Mouse (Mus musculus) embryonic facial prominence, embryonic 11.5 days (tissue): Measurements from ENCODE around the gene Prkaca. TPM values are rescaled to one million over a fixed set of nuclear protein-coding genes. Genes with fewer than 3 reads are reported as not detected.
"Not testable (repeated sequence)": the region's sequence is repeated elsewhere in the genome, so short reads cannot be mapped to it uniquely, and the experiment has no call there.

Experiments
- ATAC-seq: fragments of 200-750 bp; cut with Nextera tagmentation; replicated peaks from 2 replicates; pipeline ENCODE4 v1.8.0; 2017; ENCODE audit warnings: low read depth; ENCODE audit not compliant: insufficient number of reproducible peaks, low FRiP score, low TSS enrichment
- DNase-seq: peaks from one replicate; pipeline ENCODE4 v3.0.0-alpha.2; 2015; ENCODE audit warnings: low spot score
- H3K27ac ChIP-seq: fragments of 300-500 bp; sonication (generic); replicated peaks from 2 replicates; pipeline ENCODE4 v1.5.1; 2014; ENCODE audit warnings: mild to moderate bottlenecking, low read depth, low read length, control low read depth
- H3K27me3 ChIP-seq: fragments of 300-500 bp; sonication (generic); 2 replicates; pipeline ENCODE4 v1.6.1; 2014; ENCODE audit warnings: mild to moderate bottlenecking, low read length, moderate library complexity, mixed read lengths; ENCODE audit not compliant: control insufficient read depth, insufficient read depth
- H3K36me3 ChIP-seq: fragments of 300-500 bp; sonication (generic); replicated peaks from 2 replicates; pipeline ENCODE4 v1.6.1; 2014; ENCODE audit warnings: low read depth, mild to moderate bottlenecking, low read length, moderate library complexity, mixed read lengths; ENCODE audit not compliant: control insufficient read depth, insufficient read depth
- H3K4me1 ChIP-seq: fragments of 300-500 bp; sonication (generic); 2 replicates; pipeline ENCODE4 v1.6.1; 2014; ENCODE audit warnings: low read length, mixed read lengths; ENCODE audit not compliant: control insufficient read depth, insufficient read depth
- H3K4me2 ChIP-seq: fragments of 300-500 bp; sonication (generic); 2 replicates; pipeline ENCODE4 v1.6.1; 2014; ENCODE audit warnings: low read depth, mild to moderate bottlenecking, control low read depth, low read length, moderate library complexity
- H3K4me3 ChIP-seq: fragments of 300-500 bp; sonication (generic); 2 replicates; pipeline ENCODE4 v1.5.1; 2014; ENCODE audit warnings: low read depth, low read length, control low read depth
- H3K9ac ChIP-seq: fragments of 300-500 bp; sonication (generic); replicated peaks from 2 replicates; pipeline ENCODE4 v1.6.1; 2014; ENCODE audit warnings: mild to moderate bottlenecking, control low read depth, low read length
- H3K9me3 ChIP-seq: fragments of 300-500 bp; sonication (generic); replicated peaks from 2 replicates; pipeline ENCODE4 v1.6.1; 2016; ENCODE audit warnings: mild to moderate bottlenecking, low read length, inconsistent platforms, mixed read lengths; ENCODE audit not compliant: control insufficient read depth
- WGBS: fragments of 180-500 bp; shearing (Covaris S2); extraction: QIAGEN DNeasy Blood & Tissue Kit; methylation state at CpG from one replicate; pipeline ENCODE4 v1.1.7; 2014; 5-methylcytosine and 5-hydroxymethylcytosine counted together
- polyA plus RNA-seq: library from polyadenylated mRNA; unstranded; fragments of >200 nt; fragmentation: Nextera tagmentation; extraction: Ambion mirVana; gene quantifications from 2 replicates; pipeline ENCODE4 v1.2.1, GENCODE M21; 2014

Prkaca gene
- polyA plus RNA-seq, 1 experiment from 2014 or later, result 138 TPM

DNA sequence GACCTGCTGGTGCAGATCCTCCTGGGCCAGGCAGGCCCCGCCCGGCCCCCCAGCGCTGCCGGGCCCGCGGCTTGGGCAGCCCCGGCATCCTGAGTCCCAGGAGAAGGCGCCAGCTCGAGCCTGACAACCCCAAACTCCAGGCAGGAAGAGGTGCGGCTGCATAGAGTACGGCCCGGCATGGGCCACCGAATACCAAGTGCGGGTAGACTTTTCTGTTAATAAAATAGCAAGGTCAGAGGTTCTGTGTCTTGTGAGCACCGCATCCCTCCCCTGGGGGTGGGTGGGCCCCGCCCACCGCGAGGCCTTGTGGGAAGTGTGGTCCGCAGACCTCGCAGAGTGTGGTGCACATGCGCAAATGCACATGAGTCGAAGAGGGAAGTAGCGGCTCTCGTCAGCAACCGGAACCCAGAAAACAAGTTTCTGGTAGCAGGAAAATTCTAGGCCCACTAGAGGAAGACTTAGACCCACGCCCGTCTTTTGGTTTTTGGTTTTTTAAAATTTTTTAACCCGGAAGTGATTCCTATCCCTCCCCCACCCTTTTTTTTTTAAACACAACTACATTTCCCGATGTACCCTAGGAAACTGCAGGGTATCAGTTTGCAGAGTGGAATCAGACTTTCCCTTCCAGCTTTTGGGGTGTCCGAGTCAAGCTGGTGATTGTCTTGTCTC lies 31.9 kb downstream of the Prkaca start:
- H3K36me3 ChIP-seq, result no peaks in the 10 kb centered on the region; the same call in 1 of the 2 replicates
- no peaks in the 10 kb centered on the region; the same call in 1 of the 2 replicates for H3K4me1 ChIP-seq
- H3K4me3 ChIP-seq, result peak overlapping the region; percentile 48
- H3K27me3 ChIP-seq, result no peaks in the 10 kb centered on the region; the same call in 1 of the 2 replicates
- DNase-seq, result peak; percentile 94
- WGBS, result under 1% methylated on average over 30 of the region's 30 CpGs
- H3K27ac ChIP-seq, result peak overlapping the region; percentile 22; the same call in 1 of the 2 replicates
- ATAC-seq, result peak; percentile 67
- H3K9ac ChIP-seq, result peak overlapping the region; percentile 65
- no peaks in the 10 kb centered on the region for H3K9me3 ChIP-seq
- peak overlapping the region; percentile 81 for H3K4me2 ChIP-seq

DNA sequence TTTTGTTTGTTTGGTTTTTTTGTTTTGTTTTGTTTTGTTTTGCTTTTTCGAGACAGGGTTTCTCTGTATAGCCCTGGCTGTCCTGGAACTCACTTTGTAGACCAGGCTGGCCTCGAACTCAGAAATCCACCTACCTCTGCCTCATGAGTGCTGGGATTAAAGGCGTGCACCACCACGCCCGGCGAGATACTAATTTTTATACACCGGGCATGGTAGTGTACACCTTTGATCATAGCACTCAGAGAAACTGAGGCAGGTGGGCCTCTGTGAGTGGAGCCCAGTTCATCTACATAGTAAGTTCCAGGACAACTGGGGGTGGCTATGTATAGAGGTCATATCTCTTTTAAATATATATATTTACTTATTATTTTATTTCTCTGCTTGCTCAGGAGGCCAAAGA lies 32.7 kb downstream of the Prkaca start:
- not testable (repeated sequence) for H3K27me3 ChIP-seq, ATAC-seq, H3K4me1 ChIP-seq, H3K36me3 ChIP-seq, H3K27ac ChIP-seq, DNase-seq, H3K4me3 ChIP-seq, H3K9ac ChIP-seq, H3K9me3 ChIP-seq, H3K4me2 ChIP-seq
- WGBS, result 90% methylated on average over 7 of the region's 7 CpGs

DNA sequence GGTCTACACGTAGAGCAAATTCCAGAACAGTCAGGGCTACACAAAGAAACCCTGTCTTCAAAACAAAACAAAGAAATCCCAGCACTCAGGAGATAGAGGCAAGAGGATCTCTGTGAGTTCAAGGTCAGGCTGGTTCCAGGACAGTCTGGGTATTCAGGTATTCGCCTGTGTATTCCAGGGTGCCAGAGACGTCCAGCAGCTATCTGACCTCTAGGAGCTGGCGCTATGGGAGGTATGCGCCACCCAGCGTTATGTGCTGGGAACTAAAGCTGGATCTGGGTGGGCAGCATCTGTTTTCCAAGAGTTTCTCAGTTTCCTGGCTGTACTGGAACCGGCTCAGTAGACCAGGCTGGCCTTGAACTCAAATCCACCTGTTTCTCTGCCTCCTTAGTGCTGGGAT lies 35.6 kb downstream of the Prkaca start:
- peaks cover 3% of the 10 kb centered on the region for H3K4me1 ChIP-seq
- no peak overlapping the region for H3K27ac ChIP-seq
- peak; percentile 49 for DNase-seq
- peaks cover 29% of the 10 kb centered on the region for H3K27me3 ChIP-seq
- H3K4me3 ChIP-seq, result no peak overlapping the region
- H3K9me3 ChIP-seq, result no peaks in the 10 kb centered on the region
- 28% methylated on average over 7 of the region's 7 CpGs for WGBS
- no peak overlapping the region for H3K9ac ChIP-seq
- no peaks in the 10 kb centered on the region for H3K36me3 ChIP-seq
- no peak overlapping the region for H3K4me2 ChIP-seq
- ATAC-seq, result no peak

DNA sequence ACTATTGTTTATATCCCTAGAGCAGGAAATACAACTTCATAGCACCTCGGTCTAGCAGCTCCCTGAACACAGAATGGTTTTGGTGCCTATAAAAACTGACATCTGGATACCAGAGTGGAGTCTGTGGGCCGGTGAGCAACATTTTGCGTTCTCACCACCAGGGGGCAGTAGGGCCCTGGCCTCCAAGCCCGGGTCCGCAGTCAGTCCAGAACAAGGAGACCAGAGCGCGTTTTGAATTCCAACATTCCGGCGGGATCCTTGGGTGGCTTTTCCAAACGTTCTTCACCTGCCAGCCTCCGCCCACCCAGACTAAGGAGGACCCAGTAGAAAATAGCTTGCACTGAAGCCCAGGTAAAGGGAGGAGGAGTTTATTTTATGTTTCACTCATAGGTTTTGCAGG lies 37.1 kb downstream of the Prkaca start:
- H3K36me3 ChIP-seq, result no peaks in the 10 kb centered on the region
- H3K27me3 ChIP-seq, result peaks cover 32% of the 10 kb centered on the region
- 2% methylated on average over 11 of the region's 11 CpGs for WGBS
- no peak overlapping the region for H3K4me3 ChIP-seq
- no peak overlapping the region for H3K27ac ChIP-seq
- ATAC-seq (no peak), DNase-seq (peak; percentile 93)
- H3K9me3 ChIP-seq, result no peaks in the 10 kb centered on the region
- no peak overlapping the region for H3K9ac ChIP-seq
- peaks cover 3% of the 10 kb centered on the region for H3K4me1 ChIP-seq
- no peak overlapping the region for H3K4me2 ChIP-seq

- H3K27ac ChIP-seq, result no peak overlapping the region
- H3K36me3 ChIP-seq, result no peaks in the 10 kb centered on the region
- WGBS, result 2% methylated on average over 75 of the region's 83 CpGs
- H3K4me3 ChIP-seq, result peak overlapping the region; percentile 45
- peak; percentile 85 for DNase-seq
- no peaks in the 10 kb centered on the region for H3K9me3 ChIP-seq
- peaks cover 3% of the 10 kb centered on the region for H3K4me1 ChIP-seq
- no peak for ATAC-seq
- H3K9ac ChIP-seq, result peak overlapping the region; percentile 42
- H3K4me2 ChIP-seq, result peak overlapping the region; percentile 89
- H3K27me3 ChIP-seq, result peaks cover 32% of the 10 kb centered on the region
Observed at GRCm38 (mm10) chr8:84010625-84011611, 38.1 kb downstream of the Prkaca start.

GRCm38 (mm10) chr8:84011705-84012498 lies 39.1 kb downstream of the Prkaca start, which contains the start of gene 2210011C24Rik:
TSS of gene 2210011C24Rik (minus strand) at chr8:84012171.
- Histone ChIP-seq H3K4me3 (peak within 1 kb of the TSS; percentile 45), H3K4me1 (peaks cover 3% of the 10 kb centered on the region), H3K9me3 (no peaks in the 10 kb centered on the region), H3K27ac (no peak within 1 kb of the TSS), H3K36me3 (no peaks in the 10 kb centered on the region), H3K9ac (peak within 1 kb of the TSS; percentile 42), H3K4me2 (peak within 1 kb of the TSS; percentile 89), H3K27me3 (peaks cover 32% of the 10 kb centered on the region)
- under 1% methylated on average over 45 of the region's 45 CpGs for WGBS
- ATAC-seq (no peak), DNase-seq (no peak)

GRCm38 (mm10) chr8:84012499-84013165 lies 39.8 kb downstream of the Prkaca start:
- DNase-seq, result no peak
- no peaks in the 10 kb centered on the region for H3K36me3 ChIP-seq
- H3K9ac ChIP-seq, result peak overlapping the region; percentile 10; the same call in 1 of the 2 replicates
- peak overlapping the region; percentile 11 for H3K4me3 ChIP-seq
- H3K27ac ChIP-seq, result no peak overlapping the region
- H3K9me3 ChIP-seq, result no peaks in the 10 kb centered on the region
- no peak for ATAC-seq
- peaks cover 32% of the 10 kb centered on the region for H3K27me3 ChIP-seq
- H3K4me1 ChIP-seq, result peaks cover 3% of the 10 kb centered on the region
- 3% methylated on average over 35 of the region's 35 CpGs for WGBS
- H3K4me2 ChIP-seq, result peak overlapping the region; percentile 89
